Mouse (Mus musculus): ENCODE measurements around the gene Gng8.

Gene Gng8

GRCm38 (mm10) chr7:16923283-16924036 is 31.9 kb downstream of the Gng8 start:
- in situ Hi-C loops (cut with MboI, MseI): loop anchor here (5.0 kb wide), 2 partner anchors 46 to 106 kb away; partner anchors contain the start of genes Dact3, Fkrp and Strn4

- in situ Hi-C loops (cut with MboI, MseI): loop anchor here (5.0 kb wide), 2 partner anchors 47 to 107 kb away; partner anchors contain the start of genes Dact3, Fkrp and Strn4
Measured at GRCm38 (mm10) chr7:16924037-16924834, 32.6 kb downstream of the Gng8 start, which contains the start of gene Calm3. Calm3 (minus strand) TSS chr7:16924114.

GRCm38 (mm10) chr7:16928341-16928740 is 36.8 kb downstream of the Gng8 start:
- in situ Hi-C loops (cut with MboI, MseI): no loop called here

GRCm38 (mm10) chr7:16930850-16931249 is 39.3 kb downstream of the Gng8 start:
- in situ Hi-C loops (cut with MboI, MseI): no loop called here

GRCm38 (mm10) chr7:16931968-16932627 is 40.5 kb downstream of the Gng8 start:
- in situ Hi-C loops (cut with MboI, MseI): no loop called here

- in situ Hi-C loops (cut with MboI, MseI): no loop called here
Measured at GRCm38 (mm10) chr7:16932704-16933577, 41.4 kb downstream of the Gng8 start.

GRCm38 (mm10) chr7:16937312-16937711 is 45.7 kb downstream of the Gng8 start:
- in situ Hi-C loops (cut with MboI, MseI): no loop called here

- in situ Hi-C loops (cut with MboI, MseI): no loop called here
Measured at GRCm38 (mm10) chr7:16938117-16938791, 46.7 kb downstream of the Gng8 start.

GRCm38 (mm10) chr7:16940292-16940691 is 48.7 kb downstream of the Gng8 start:
- in situ Hi-C loops (cut with MboI, MseI): no loop called here

- in situ Hi-C loops (cut with MboI, MseI): no loop called here
Measured at GRCm38 (mm10) chr7:16942861-16943260, 51.3 kb downstream of the Gng8 start.

GRCm38 (mm10) chr7:16944061-16944807 is 52.6 kb downstream of the Gng8 start, which contains the start of gene Pnmal2:
Pnmal2 (plus strand) TSS chr7:16944682.
- in situ Hi-C loops (cut with MboI, MseI): no loop called here

- in situ Hi-C loops (cut with MboI, MseI): no loop called here
Measured at GRCm38 (mm10) chr7:16944808-16945315, 53.3 kb downstream of the Gng8 start.

All from regulatory T cell (primary cell).